Mouse (Mus musculus) megakaryocyte progenitor cell, adult 5-6 weeks (primary cell): Measurements from ENCODE around the gene Fkbp1b. TPM values are rescaled to one million over a fixed set of nuclear protein-coding genes. Genes with fewer than 3 reads are reported as not detected.
"Not testable (repeated sequence)": the region's sequence is repeated elsewhere in the genome, so short reads cannot be mapped to it uniquely, and the experiment has no call there.

Experiments
- ATAC-seq: replicated peaks from 2 replicates; pipeline ENCODE4 v1.8.0; 2016; ENCODE audit warnings: mild to moderate bottlenecking, moderate TSS enrichment, inconsistent platforms; ENCODE audit not compliant: poor library complexity
- total RNA-seq, 2 experiments: library from RNA; stranded (forward) in 1 of 2; stranded (reverse) in 1 of 2; fragments of 157-497, 149-512 nt in 1 of 2; fragments of 200-1000 nt in 1 of 2; gene quantifications; 2 replicates each; pipeline versions ENCODE4 v1.2.3 to v1.2.4; 2015 to 2017

The Fkbp1b gene
- total RNA-seq, 2 experiments from 2014 or later, result 18.4 to 21.3 TPM

GRCm38 (mm10) chr12:4856160-4856559 is 14.8 kb upstream of the Fkbp1b start:
- 0 out of 2 replicates have a peak, but pooled peaks have one; percentile 30 for ATAC-seq

DNA sequence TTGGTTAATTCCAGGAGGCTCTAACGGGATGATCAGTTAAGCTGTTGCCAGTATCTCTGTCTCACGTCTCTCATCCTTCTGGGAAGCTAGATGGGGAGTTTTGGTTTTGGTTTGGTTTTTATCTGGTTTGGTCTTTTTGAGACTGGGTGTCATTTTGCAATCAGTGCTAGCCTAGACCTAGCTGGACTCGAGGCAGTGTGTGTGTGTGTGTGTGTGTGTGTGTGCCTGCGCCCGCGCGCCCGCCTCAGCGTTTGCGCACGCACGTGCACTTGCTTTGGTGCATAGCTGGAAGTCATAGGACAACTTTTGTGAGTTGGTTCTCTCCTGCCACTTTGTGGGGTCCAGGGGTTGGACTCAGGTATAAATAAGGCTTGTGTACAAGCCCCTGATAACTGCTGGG is 2.4 kb upstream of the Fkbp1b start:
- peak; percentile 59 for ATAC-seq

- ATAC-seq, result peak; percentile 81
Observed at GRCm38 (mm10) chr12:4842890-4843597, 1.7 kb upstream of the Fkbp1b start, which contains the start of gene Wdcp. Wdcp (plus strand) TSS chr12:4843303.

DNA sequence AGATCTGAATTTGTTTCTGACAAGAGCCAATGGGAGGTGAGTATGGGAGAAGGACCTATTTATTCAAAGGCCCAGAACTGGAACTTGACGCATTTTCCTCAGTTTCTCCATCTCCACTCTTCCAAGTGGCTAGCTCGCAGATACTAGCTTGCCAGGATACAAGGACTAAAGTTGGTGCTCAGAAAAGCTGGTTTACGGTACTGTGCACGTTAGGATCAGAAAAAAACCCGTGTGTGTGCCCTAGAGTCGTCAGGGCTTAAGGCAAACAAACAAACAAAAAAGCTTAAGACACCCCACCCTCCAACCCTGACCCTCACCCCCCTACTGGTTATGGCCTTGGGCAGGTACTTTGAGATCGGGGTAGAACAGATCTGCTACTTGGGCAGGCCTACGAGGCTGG is 1.1 kb upstream of the Fkbp1b start:
- no peak for ATAC-seq

- ATAC-seq, result peak; percentile 15
Observed at GRCm38 (mm10) chr12:4840741-4841140, 650 bp downstream of the Fkbp1b start.

GRCm38 (mm10) chr12:4840010-4840409 is 1.4 kb downstream of the Fkbp1b start:
- ATAC-seq, result peak; percentile 29

DNA sequence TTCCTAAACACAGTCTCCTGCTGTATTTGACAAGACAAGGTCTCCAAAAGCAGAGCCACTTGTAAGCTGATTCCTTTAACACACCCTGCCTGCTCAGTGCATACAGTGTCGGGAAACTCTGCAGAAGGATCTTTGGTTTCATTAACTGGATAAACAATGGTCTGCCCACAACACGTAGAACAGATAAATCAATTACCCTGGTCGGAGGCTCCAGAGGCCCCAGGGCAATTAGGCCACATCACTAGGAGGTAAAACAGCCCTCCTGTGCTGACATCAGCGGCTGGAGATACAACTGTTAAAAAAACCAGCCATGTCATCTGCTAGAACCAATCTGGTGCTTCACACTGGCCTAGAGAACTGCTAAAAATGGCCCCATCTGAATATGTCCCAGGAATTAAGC is 4.4 kb downstream of the Fkbp1b start:
- no peak for ATAC-seq

DNA sequence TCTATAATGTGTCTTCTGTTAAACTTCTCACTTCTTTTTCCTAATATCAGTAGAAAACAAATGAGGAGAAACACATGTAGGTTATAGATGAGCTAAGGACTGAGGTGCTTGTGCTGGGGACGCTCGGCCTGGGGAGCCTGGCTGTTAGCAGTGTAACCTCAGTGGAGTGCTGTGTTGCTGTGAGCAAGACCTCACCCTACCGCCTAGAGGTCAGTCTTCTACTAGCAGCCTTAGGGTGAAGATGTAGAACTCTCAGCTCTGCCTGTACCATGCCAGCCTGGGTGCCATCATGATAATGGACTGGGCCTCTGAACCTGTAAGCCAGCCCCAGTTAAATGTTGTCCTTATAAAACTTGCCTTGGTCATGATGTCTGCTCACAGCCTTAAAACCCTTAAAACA is 14.1 kb downstream of the Fkbp1b start:
- peak; percentile 61 for ATAC-seq

DNA sequence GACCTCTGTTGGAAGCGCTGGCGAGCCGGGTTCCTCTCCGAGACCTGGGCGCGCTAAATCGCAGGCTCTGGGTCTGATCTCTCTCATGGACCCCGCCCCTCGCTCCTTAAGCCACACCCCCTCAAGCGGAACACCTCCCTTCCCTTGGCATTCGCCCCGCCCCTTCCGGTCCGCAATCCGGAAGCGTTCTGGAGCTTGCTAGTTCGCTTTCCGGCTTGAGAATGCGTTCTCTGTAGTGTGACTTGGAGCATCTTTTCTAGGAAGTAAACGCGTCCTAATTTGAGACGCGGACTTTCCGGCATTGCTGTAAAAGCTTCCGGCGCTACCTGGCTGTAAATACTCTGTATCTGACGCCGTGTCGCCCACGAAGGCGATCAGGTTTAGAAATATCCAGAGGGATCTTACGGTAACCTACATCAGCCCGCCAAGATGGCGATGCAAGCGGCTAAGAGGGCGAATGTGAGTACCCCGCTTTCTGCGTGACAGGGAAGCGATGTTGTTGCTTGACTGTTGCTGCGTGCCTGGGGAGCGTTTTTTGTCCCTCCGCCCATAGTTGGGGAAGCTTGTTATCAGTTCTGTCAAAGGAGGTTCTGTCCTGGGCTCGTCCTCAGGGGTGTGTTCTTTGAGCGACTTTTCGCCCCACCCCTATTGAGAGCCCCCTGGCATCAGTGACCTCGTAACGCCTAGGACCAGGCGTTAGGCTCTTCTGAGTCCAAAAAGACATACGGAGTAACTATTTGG is 23.9 kb downstream of the Fkbp1b start, which contains the start of gene Sf3b6:
Sf3b6 (plus strand) TSS at position 184 of the 741 bp plus-strand sequence.
- ATAC-seq, result peak; percentile 96

DNA sequence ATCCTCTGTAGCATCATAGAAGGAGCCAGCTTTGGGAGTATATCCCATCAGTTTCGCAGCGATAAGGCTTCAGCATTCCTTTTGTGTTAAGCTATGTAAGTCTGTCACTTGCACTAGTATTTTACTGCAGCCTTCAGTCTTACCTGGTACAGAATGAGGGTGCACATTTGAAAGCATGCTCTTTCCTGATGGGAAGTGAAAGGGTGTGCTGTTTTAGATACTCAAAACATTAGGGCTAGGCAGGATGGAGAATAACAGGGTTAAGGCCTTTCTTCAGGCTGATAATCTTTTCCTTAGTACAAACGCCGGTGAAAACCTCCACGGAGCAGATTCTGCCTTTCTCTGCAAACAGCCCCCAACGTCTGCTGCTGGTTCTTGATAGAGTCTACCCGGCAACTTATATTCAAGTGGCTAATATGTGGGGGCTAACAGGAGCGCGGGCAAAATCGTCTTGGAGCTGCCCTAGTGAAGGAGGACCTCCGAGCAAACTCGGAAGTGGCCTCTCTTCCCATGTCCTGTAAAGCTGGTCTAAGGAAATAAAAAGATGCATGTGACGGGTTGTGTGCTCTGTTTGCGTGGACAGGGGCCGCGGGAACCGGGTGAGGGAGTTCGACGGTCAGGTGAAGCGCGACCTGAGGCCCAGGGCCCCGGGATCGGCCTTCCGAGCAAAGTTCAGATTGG is 24.6 kb downstream of the Fkbp1b start:
- ATAC-seq, result peak; percentile 41

DNA sequence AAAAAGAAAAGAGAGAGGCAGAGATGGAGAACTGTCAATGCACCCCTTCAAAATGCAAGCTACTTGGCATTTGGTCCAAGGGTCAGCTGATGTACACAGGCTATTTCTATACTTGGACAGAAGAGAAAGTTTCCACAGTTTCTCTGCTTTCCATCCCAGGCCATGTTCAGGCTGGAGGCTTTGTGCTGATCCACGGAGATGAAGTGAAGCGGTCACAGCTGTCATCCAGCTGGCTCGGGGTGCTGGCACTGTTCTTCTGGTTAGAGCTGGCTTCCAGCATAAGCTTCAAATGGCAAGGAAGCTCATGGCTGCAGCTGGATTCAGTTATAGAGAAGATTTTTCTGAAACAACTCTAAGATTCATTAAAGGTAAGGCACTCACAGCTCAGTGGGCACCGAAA is 27.8 kb downstream of the Fkbp1b start:
- no peak for ATAC-seq

- ATAC-seq, result no peak
Observed at GRCm38 (mm10) chr12:4811705-4812104, 29.7 kb downstream of the Fkbp1b start.

DNA sequence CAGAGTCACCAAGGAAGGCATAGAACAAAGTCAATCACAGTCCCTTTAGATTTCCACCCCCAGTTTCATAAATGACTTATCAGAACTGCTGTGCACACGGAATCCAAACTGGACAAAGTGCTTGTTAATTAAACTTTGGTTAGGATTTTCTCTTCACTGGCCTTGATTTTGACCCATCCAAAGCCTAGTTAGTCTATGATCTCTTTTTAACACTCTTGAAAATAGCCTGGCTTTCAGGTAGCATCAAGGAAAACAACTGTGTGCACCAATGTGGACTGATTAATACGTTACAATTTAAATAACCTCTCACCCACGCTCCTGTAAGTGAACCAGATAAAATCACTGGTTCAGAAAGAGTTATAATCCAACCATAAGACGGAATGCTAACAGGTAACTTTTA is 30.4 kb downstream of the Fkbp1b start:
- no peak for ATAC-seq

- not testable (repeated sequence) for ATAC-seq
Observed at GRCm38 (mm10) chr12:4797471-4797870, 43.9 kb downstream of the Fkbp1b start.

GRCm38 (mm10) chr12:4793718-4794117 is 47.7 kb downstream of the Fkbp1b start:
- peak; percentile 75 for ATAC-seq

GRCm38 (mm10) chr12:4788128-4788527 is 53.3 kb downstream of the Fkbp1b start:
- not testable (repeated sequence) for ATAC-seq

- ATAC-seq, result no peak
Observed at GRCm38 (mm10) chr12:4784466-4784865, 56.9 kb downstream of the Fkbp1b start.

DNA sequence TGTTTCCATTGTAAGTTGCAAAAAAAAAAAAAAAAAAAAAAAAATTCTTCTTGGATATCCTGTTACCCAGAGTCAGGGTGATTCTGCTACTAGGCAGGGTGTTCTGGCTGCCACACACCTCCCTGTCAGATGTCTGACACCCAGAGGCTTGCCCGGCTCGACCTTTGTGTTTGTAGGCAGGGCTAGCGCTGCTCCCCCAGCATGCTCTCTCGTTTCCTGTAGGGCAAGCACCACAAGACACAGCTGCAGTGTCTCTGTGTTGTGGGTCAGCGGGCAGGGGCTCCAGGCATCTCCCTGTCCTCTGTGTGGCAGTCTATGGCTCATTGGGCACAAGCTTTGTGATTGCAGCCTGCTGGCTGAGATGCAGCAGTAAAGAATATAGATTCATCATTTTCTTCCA is 57.8 kb downstream of the Fkbp1b start:
- ATAC-seq, result no peak
